ENCODE assay signal across 20 mouse cellular contexts in genomic region chr6:108554389-108554788, GRCm38 (mm10).
DNase-seq lines count a peak whose midpoint lies in the region; ATAC-seq lines count a peak whose summit lies in the region.
"Had no signal": no experiment of that assay in that cellular context is flagged by ENCODE, and none has a peak within 500 bp of the region (broad histone marks: within the 10 kb centered on the region; RNA-seq: fewer than 3 reads in every experiment).

No protein-coding gene starts in this region.

- no peak overlapping the region for H3K27ac ChIP-seq in limb, embryonic 10.5 days
- no peak overlapping the region for H3K27ac ChIP-seq in liver, embryonic 11.5 days (ENCODE audit: low read depth, low read length)
- H3K27ac ChIP-seq: embryonic facial prominence, embryonic 13.5 days; hindbrain, embryonic 14.5 days; liver, embryonic 13.5 days; lung, embryonic 15.5 days; neural tube, embryonic 12.5 days had no signal

- H3K9me3 ChIP-seq in limb, embryonic 10.5 days (replicated peaks): no peaks in the 10 kb centered on the region
- no peaks in the 10 kb centered on the region for H3K9me3 ChIP-seq in liver, embryonic 11.5 days (ENCODE audit: control insufficient read depth, low read length)
- H3K9me3 ChIP-seq: embryonic facial prominence, embryonic 13.5 days; liver, embryonic 13.5 days; lung, embryonic 15.5 days; neural tube, embryonic 12.5 days had no signal

- ATAC-seq in CD4-positive, CD25-positive, alpha-beta regulatory T cell, adult 4 months: peak; percentile 21
- peak; percentile 70 for ATAC-seq in granulocyte monocyte progenitor cell, adult 5-6 weeks (replicated peaks; ENCODE audit: poor library complexity, severe bottlenecking)
- ATAC-seq in megakaryocyte progenitor cell, adult 5-6 weeks (replicated peaks; ENCODE audit: poor library complexity): peak; percentile 57
- ATAC-seq in liver, embryonic 11.5 days (replicated peaks; ENCODE audit: low FRiP score): no peak

- no peak overlapping the region for H3K9ac ChIP-seq in liver, embryonic 11.5 days (ENCODE audit: low read depth, low read length)
- H3K9ac ChIP-seq: embryonic facial prominence, embryonic 13.5 days; hindbrain, embryonic 14.5 days; liver, embryonic 13.5 days; lung, embryonic 15.5 days; neural tube, embryonic 12.5 days had no signal

- 94% methylated on average over 4 of the region's 4 CpGs for WGBS in limb, embryonic 10.5 days
- WGBS in liver, embryonic 11.5 days: 93% methylated on average over 4 of the region's 4 CpGs

- H3K36me3 ChIP-seq in limb, embryonic 10.5 days: 0 out of 2 replicates have a peak, but pooled peaks cover 4% of the 10 kb centered on the region
- no peaks in the 10 kb centered on the region for H3K36me3 ChIP-seq in liver, embryonic 11.5 days (ENCODE audit: control insufficient read depth, insufficient read depth, low read length)
- H3K36me3 ChIP-seq: embryonic facial prominence, embryonic 13.5 days; liver, embryonic 13.5 days; lung, embryonic 15.5 days; neural tube, embryonic 12.5 days had no signal

- peak; percentile 56 for DNase-seq in CD4-positive helper T cell, adult 2 months (ENCODE audit: low read depth, low spot score)
- DNase-seq in limb, embryonic 10.5 days (ENCODE audit: low spot score): no peak
- no peak for DNase-seq in liver, embryonic 11.5 days (ENCODE audit: low spot score)
- DNase-seq in testis, postnatal 14 days (ENCODE audit: low spot score): no peak
- DNase-seq: adrenal gland, postnatal 10 days; cerebellum, adult 2 months; gastrocnemius, postnatal 25 days; heart, postnatal 14 days; kidney, adult 18-20 months; kidney, postnatal 25 days; liver, embryonic 13.5 days; thymus, adult 18-20 months had no signal

- no peak overlapping the region for H3K4me2 ChIP-seq in liver, embryonic 11.5 days
- H3K4me2 ChIP-seq: embryonic facial prominence, embryonic 13.5 days; heart, embryonic 11.5 days; hindbrain, embryonic 14.5 days; liver, embryonic 13.5 days; lung, embryonic 15.5 days; neural tube, embryonic 12.5 days had no signal

- H3K4me1 ChIP-seq in limb, embryonic 10.5 days: no peaks in the 10 kb centered on the region
- no peaks in the 10 kb centered on the region for H3K4me1 ChIP-seq in liver, embryonic 11.5 days (replicated peaks; ENCODE audit: control insufficient read depth, insufficient read depth, low read length)
- H3K4me1 ChIP-seq: embryonic facial prominence, embryonic 13.5 days; liver, embryonic 13.5 days; lung, embryonic 15.5 days; neural tube, embryonic 12.5 days had no signal

- H3K4me3 ChIP-seq in limb, embryonic 10.5 days: no peak overlapping the region
- no peak overlapping the region for H3K4me3 ChIP-seq in liver, embryonic 11.5 days (ENCODE audit: low read depth, low read length)
- H3K4me3 ChIP-seq: embryonic facial prominence, embryonic 13.5 days; liver, embryonic 13.5 days; lung, embryonic 15.5 days; neural tube, embryonic 12.5 days had no signal

- H3K27me3 ChIP-seq in limb, embryonic 10.5 days (ENCODE audit: low read depth, poor library complexity, severe bottlenecking): no peaks in the 10 kb centered on the region
- no peaks in the 10 kb centered on the region for H3K27me3 ChIP-seq in liver, embryonic 11.5 days (replicated peaks; ENCODE audit: control insufficient read depth, insufficient read depth, low read length)
- H3K27me3 ChIP-seq: embryonic facial prominence, embryonic 13.5 days; liver, embryonic 13.5 days; lung, embryonic 15.5 days; neural tube, embryonic 12.5 days had no signal
